Mouse (Mus musculus): ENCODE results near the gene Fcho2.

Fcho2 gene

GRCm38 (mm10) chr13:98710655-98711054 lies 104.6 kb downstream of the Fcho2 start:
- no peak for DNase-seq (ENCODE audit: low spot score)

GRCm38 (mm10) chr13:98710236-98710635 lies 105.0 kb downstream of the Fcho2 start:
- no peak for DNase-seq (ENCODE audit: low spot score)

GRCm38 (mm10) chr13:98705501-98705900 lies 109.7 kb downstream of the Fcho2 start:
- no peak for DNase-seq (ENCODE audit: low spot score)

GRCm38 (mm10) chr13:98703786-98704185 lies 111.5 kb downstream of the Fcho2 start:
- DNase-seq (ENCODE audit: low spot score), result no peak

- no peak for DNase-seq (ENCODE audit: low spot score)
Measured at GRCm38 (mm10) chr13:98702361-98702760, 112.9 kb downstream of the Fcho2 start.

- DNase-seq (ENCODE audit: low spot score), result no peak
Measured at GRCm38 (mm10) chr13:98701309-98701675, 114.0 kb downstream of the Fcho2 start.

- no peak for DNase-seq (ENCODE audit: low spot score)
Measured at GRCm38 (mm10) chr13:98700661-98701308, 114.5 kb downstream of the Fcho2 start.

GRCm38 (mm10) chr13:98699982-98700540 lies 115.2 kb downstream of the Fcho2 start:
- DNase-seq (ENCODE audit: low spot score), result no peak

GRCm38 (mm10) chr13:98699051-98699744 lies 116.1 kb downstream of the Fcho2 start:
- DNase-seq (ENCODE audit: low spot score), result no peak

- DNase-seq (ENCODE audit: low spot score), result no peak
Measured at GRCm38 (mm10) chr13:98696716-98697115, 118.5 kb downstream of the Fcho2 start.

- DNase-seq (ENCODE audit: low spot score), result no peak
Measured at GRCm38 (mm10) chr13:98695546-98695945, 119.7 kb downstream of the Fcho2 start.

GRCm38 (mm10) chr13:98694773-98695314 lies 120.4 kb downstream of the Fcho2 start, which contains the start of gene Tmem171:
TSS of gene Tmem171 (minus strand) at chr13:98694834.
- no peak for DNase-seq (ENCODE audit: low spot score)

GRCm38 (mm10) chr13:98693316-98693715 lies 121.9 kb downstream of the Fcho2 start:
- DNase-seq (ENCODE audit: low spot score), result no peak

- no peak for DNase-seq (ENCODE audit: low spot score)
Measured at GRCm38 (mm10) chr13:98691956-98692515, 123.2 kb downstream of the Fcho2 start.

- DNase-seq (ENCODE audit: low spot score), result no peak
Measured at GRCm38 (mm10) chr13:98690886-98691285, 124.4 kb downstream of the Fcho2 start.

- DNase-seq (ENCODE audit: low spot score), result no peak
Measured at GRCm38 (mm10) chr13:98689605-98690290, 125.5 kb downstream of the Fcho2 start.

- DNase-seq (ENCODE audit: low spot score), result no peak
Measured at GRCm38 (mm10) chr13:98687931-98688330, 127.3 kb downstream of the Fcho2 start.

- DNase-seq (ENCODE audit: low spot score), result no peak
Measured at GRCm38 (mm10) chr13:98684144-98684900, 130.9 kb downstream of the Fcho2 start.

GRCm38 (mm10) chr13:98683412-98683811 lies 131.8 kb downstream of the Fcho2 start:
- DNase-seq (ENCODE audit: low spot score), result no peak

GRCm38 (mm10) chr13:98680470-98681060 lies 134.7 kb downstream of the Fcho2 start:
- no peak for DNase-seq (ENCODE audit: low spot score)

GRCm38 (mm10) chr13:98679631-98680041 lies 135.6 kb downstream of the Fcho2 start:
- DNase-seq (ENCODE audit: low spot score), result no peak

Measured in urinary bladder, postnatal 25 days (tissue).